Mouse (Mus musculus): ENCODE results near the gene Olfr63. TPM values are rescaled to one million over a fixed set of nuclear protein-coding genes. Genes with fewer than 3 reads are reported as not detected.

Gene Olfr63
- 0.03 and 0.05 TPM in 2 replicates for polyA plus RNA-seq (2015; fragmentation: Nextera tagmentation; extraction: Ambion mirVana)

GRCm38 (mm10) chr17:33264376-33264775, at the start of gene Olfr63:
Gene Olfr63 (plus strand): TSS chr17:33264676.

GRCm38 (mm10) chr17:33221590-33221989, 42.9 kb upstream of the Olfr63 start, which contains the start of gene Olfr1564:
Gene Olfr1564 (minus strand): TSS chr17:33221690.

GRCm38 (mm10) chr17:33254530-33255318, 9.8 kb upstream of the Olfr63 start, which contains the start of gene Zfp955a:
Gene Zfp955a (minus strand): TSS chr17:33255145.

GRCm38 (mm10) chr17:33289039-33289875, 24.8 kb downstream of the Olfr63 start, which contains the start of gene Zfp955b:
Gene Zfp955b (plus strand): TSS chr17:33289544.

Other genes starting within 250 kb of the Olfr63 start
- gene Zfp763, start 231.3 kb upstream of the Olfr63 start, polyA plus RNA-seq (2015; fragmentation: Nextera tagmentation; extraction: Ambion mirVana): 10.6 and 11.4 TPM in 2 replicates
- gene 4921501E09Rik, start 196.6 kb upstream of the Olfr63 start, polyA plus RNA-seq (2015; fragmentation: Nextera tagmentation; extraction: Ambion mirVana): not detected in 2 replicates
- gene Zfp563, start 175.4 kb upstream of the Olfr63 start, polyA plus RNA-seq (2015; fragmentation: Nextera tagmentation; extraction: Ambion mirVana): 6.8 and 7.5 TPM in 2 replicates
- 0.06 TPM in 2 replicates for gene Morc2b, start 125.0 kb upstream of the Olfr63 start, polyA plus RNA-seq (2015; fragmentation: Nextera tagmentation; extraction: Ambion mirVana)
- gene Olfr55, start 96.2 kb upstream of the Olfr63 start, polyA plus RNA-seq (2015; fragmentation: Nextera tagmentation; extraction: Ambion mirVana): not detected in 2 replicates
- not detected in 2 replicates for gene Olfr239, start 73.4 kb upstream of the Olfr63 start, polyA plus RNA-seq (2015; fragmentation: Nextera tagmentation; extraction: Ambion mirVana)
- gene Olfr1564, start 43.0 kb upstream of the Olfr63 start, polyA plus RNA-seq (2015; fragmentation: Nextera tagmentation; extraction: Ambion mirVana): not detected in 2 replicates
- 13.1 and 14.4 TPM in 2 replicates for gene Zfp955a, start 9.5 kb upstream of the Olfr63 start, polyA plus RNA-seq (2015; fragmentation: Nextera tagmentation; extraction: Ambion mirVana)
- gene Zfp955b, start 24.9 kb downstream of the Olfr63 start, polyA plus RNA-seq (2015; fragmentation: Nextera tagmentation; extraction: Ambion mirVana): 5.2 and 6.9 TPM in 2 replicates
- gene Zfp81, start 94.2 kb downstream of the Olfr63 start, polyA plus RNA-seq (2015; fragmentation: Nextera tagmentation; extraction: Ambion mirVana): 8.6 and 10.3 TPM in 2 replicates
- 7.6 and 10.4 TPM in 2 replicates for gene Zfp101, start 130.0 kb downstream of the Olfr63 start, polyA plus RNA-seq (2015; fragmentation: Nextera tagmentation; extraction: Ambion mirVana)
- gene Actl9, start 168.2 kb downstream of the Olfr63 start, polyA plus RNA-seq (2015; fragmentation: Nextera tagmentation; extraction: Ambion mirVana): not detected in 2 replicates